Mouse (Mus musculus): ENCODE measurements at regions not wholly inside any gene's neighbourhood (a gene's known extent, or its start where the extent isn't known, plus 50 kb on each side); places are given as distances from the start of the nearest gene placed in this dataset.

GRCm38 (mm10) chr4:55143400-55143799 is 198.6 kb downstream of the Zfp462 start:
- no peak for DNase-seq
- H3K36me3 ChIP-seq (replicated peaks; ENCODE audit: insufficient read depth, low read length) = no peaks in the 10 kb centered on the region
- H3K9ac ChIP-seq (replicated peaks) = no peak overlapping the region
- no peaks in the 10 kb centered on the region for H3K9me3 ChIP-seq (ENCODE audit: low read length)
- H3K27ac ChIP-seq (ENCODE audit: low read depth) = no peak overlapping the region
- H3K4me3 ChIP-seq (ENCODE audit: low read depth, low read length) = no peak overlapping the region
- no peak overlapping the region for H3K4me2 ChIP-seq (ENCODE audit: low read depth, low read length)
- no peak for TF ChIP-seq CTCF (IDR thresholded peaks at IDR 0.05; ENCODE audit: low read depth)
- no peak for TF ChIP-seq EP300 (IDR thresholded peaks at IDR 0.05; ENCODE audit: low read depth)
- no peaks in the 10 kb centered on the region for H3K27me3 ChIP-seq (ENCODE audit: insufficient read depth, low read length)
- no peak for ATAC-seq
- H3K4me1 ChIP-seq (ENCODE audit: insufficient read depth) = peaks cover 9% of the 10 kb centered on the region; the same call in 1 of the 2 replicates

- no peak overlapping the region for H3K4me3 ChIP-seq (ENCODE audit: low read depth, low read length)
- ATAC-seq = no peak
Observed at GRCm38 (mm10) chr4:55144995-55145394, 200.1 kb downstream of the Zfp462 start.

GRCm38 (mm10) chr4:55145968-55146367 is 201.1 kb downstream of the Zfp462 start:
- H3K4me3 ChIP-seq (ENCODE audit: low read depth, low read length) = no peak overlapping the region
- H3K9me3 ChIP-seq (ENCODE audit: low read length) = no peaks in the 10 kb centered on the region
- ATAC-seq (no peak), DNase-seq (no peak)
- H3K9ac ChIP-seq (replicated peaks) = no peak overlapping the region
- no peaks in the 10 kb centered on the region for H3K27me3 ChIP-seq (ENCODE audit: insufficient read depth, low read length)
- WGBS (ENCODE audit: insufficient replicate concordance) = 75% methylated on average over 8 of the region's 8 CpGs
- peaks cover 9% of the 10 kb centered on the region; the same call in 1 of the 2 replicates for H3K4me1 ChIP-seq (ENCODE audit: insufficient read depth)
- H3K27ac ChIP-seq (ENCODE audit: low read depth) = no peak overlapping the region
- H3K4me2 ChIP-seq (ENCODE audit: low read depth, low read length) = no peak overlapping the region
- TF ChIP-seq CTCF (IDR thresholded peaks at IDR 0.05; ENCODE audit: low read depth) = no peak
- no peak for TF ChIP-seq EP300 (IDR thresholded peaks at IDR 0.05; ENCODE audit: low read depth)
- H3K36me3 ChIP-seq (replicated peaks; ENCODE audit: insufficient read depth, low read length) = no peaks in the 10 kb centered on the region

More at GRCm38 (mm10) chr4:55144995-55145394, 200.1 kb downstream of the Zfp462 start:
- H3K4me1 ChIP-seq (ENCODE audit: insufficient read depth) = peaks cover 9% of the 10 kb centered on the region; the same call in 1 of the 2 replicates
- H3K27me3 ChIP-seq (ENCODE audit: insufficient read depth, low read length) = no peaks in the 10 kb centered on the region
- 83% methylated on average over 1 of the region's 1 CpGs for WGBS (ENCODE audit: insufficient replicate concordance)
- no peak overlapping the region for H3K27ac ChIP-seq (ENCODE audit: low read depth)
- H3K9ac ChIP-seq (replicated peaks) = no peak overlapping the region
- no peaks in the 10 kb centered on the region for H3K36me3 ChIP-seq (replicated peaks; ENCODE audit: insufficient read depth, low read length)
- H3K9me3 ChIP-seq (ENCODE audit: low read length) = no peaks in the 10 kb centered on the region
- DNase-seq = no peak
- TF ChIP-seq EP300 (IDR thresholded peaks at IDR 0.05; ENCODE audit: low read depth) (no peak), CTCF (IDR thresholded peaks at IDR 0.05; ENCODE audit: low read depth) (no peak)
- H3K4me2 ChIP-seq (ENCODE audit: low read depth, low read length) = no peak overlapping the region

GRCm38 (mm10) chr4:55148380-55148779 is 201.5 kb upstream of the Rad23b start:
- H3K36me3 ChIP-seq (replicated peaks; ENCODE audit: insufficient read depth, low read length) = no peaks in the 10 kb centered on the region
- no peaks in the 10 kb centered on the region for H3K27me3 ChIP-seq (ENCODE audit: insufficient read depth, low read length)
- ATAC-seq (no peak), DNase-seq (no peak)
- no peak overlapping the region for H3K27ac ChIP-seq (ENCODE audit: low read depth)
- no peak overlapping the region for H3K4me2 ChIP-seq (ENCODE audit: low read depth, low read length)
- H3K4me3 ChIP-seq (ENCODE audit: low read depth, low read length) = no peak overlapping the region
- TF ChIP-seq EP300 (IDR thresholded peaks at IDR 0.05; ENCODE audit: low read depth) = no peak
- no peak overlapping the region for H3K9ac ChIP-seq (replicated peaks)
- WGBS (ENCODE audit: insufficient replicate concordance) = 76% methylated on average over 1 of the region's 1 CpGs
- no peaks in the 10 kb centered on the region for H3K4me1 ChIP-seq (ENCODE audit: insufficient read depth)
- no peaks in the 10 kb centered on the region for H3K9me3 ChIP-seq (ENCODE audit: low read length)

- H3K36me3 ChIP-seq (replicated peaks; ENCODE audit: insufficient read depth, low read length) = no peaks in the 10 kb centered on the region
- DNase-seq = no peak
- no peaks in the 10 kb centered on the region for H3K9me3 ChIP-seq (ENCODE audit: low read length)
- H3K27ac ChIP-seq (ENCODE audit: low read depth) = no peak overlapping the region
- no peaks in the 10 kb centered on the region for H3K4me1 ChIP-seq (ENCODE audit: insufficient read depth)
- H3K9ac ChIP-seq (replicated peaks) = no peak overlapping the region
- no peak for ATAC-seq
- H3K27me3 ChIP-seq (ENCODE audit: insufficient read depth, low read length) = no peaks in the 10 kb centered on the region
- 76% methylated on average over 3 of the region's 3 CpGs for WGBS (ENCODE audit: insufficient replicate concordance)
- TF ChIP-seq CTCF (IDR thresholded peaks at IDR 0.05; ENCODE audit: low read depth) = no peak
- TF ChIP-seq EP300 (IDR thresholded peaks at IDR 0.05; ENCODE audit: low read depth) = no peak
- H3K4me2 ChIP-seq (ENCODE audit: low read depth, low read length) = no peak overlapping the region
- no peak overlapping the region for H3K4me3 ChIP-seq (ENCODE audit: low read depth, low read length)
Observed at GRCm38 (mm10) chr4:55154556-55154955, 195.3 kb upstream of the Rad23b start.

GRCm38 (mm10) chr4:55158166-55158739 is 191.6 kb upstream of the Rad23b start:
- Histone ChIP-seq H3K4me1 (ENCODE audit: insufficient read depth) (no peaks in the 10 kb centered on the region), H3K9ac (replicated peaks) (no peak overlapping the region), H3K27me3 (ENCODE audit: insufficient read depth, low read length) (no peaks in the 10 kb centered on the region), H3K4me2 (ENCODE audit: low read depth, low read length) (no peak overlapping the region), H3K9me3 (ENCODE audit: low read length) (no peaks in the 10 kb centered on the region), H3K36me3 (replicated peaks; ENCODE audit: insufficient read depth, low read length) (no peaks in the 10 kb centered on the region), H3K4me3 (ENCODE audit: low read depth, low read length) (no peak overlapping the region), H3K27ac (ENCODE audit: low read depth) (no peak overlapping the region)
- ATAC-seq (no peak), DNase-seq (no peak)
- 80% methylated on average over 6 of the region's 6 CpGs for WGBS (ENCODE audit: insufficient replicate concordance)
- no peak for TF ChIP-seq EP300 (IDR thresholded peaks at IDR 0.05; ENCODE audit: low read depth)
- no peak for TF ChIP-seq CTCF (IDR thresholded peaks at IDR 0.05; ENCODE audit: low read depth)

GRCm38 (mm10) chr4:55166266-55166665 is 183.6 kb upstream of the Rad23b start:
- TF ChIP-seq EP300 (IDR thresholded peaks at IDR 0.05; ENCODE audit: low read depth) (no peak), CTCF (IDR thresholded peaks at IDR 0.05; ENCODE audit: low read depth) (no peak)
- no peak overlapping the region for H3K4me3 ChIP-seq (ENCODE audit: low read depth, low read length)
- 83% methylated on average over 6 of the region's 6 CpGs for WGBS (ENCODE audit: insufficient replicate concordance)
- H3K27me3 ChIP-seq (ENCODE audit: insufficient read depth, low read length) = no peaks in the 10 kb centered on the region
- no peaks in the 10 kb centered on the region for H3K9me3 ChIP-seq (ENCODE audit: low read length)
- H3K9ac ChIP-seq (replicated peaks) = no peak overlapping the region
- H3K4me1 ChIP-seq (ENCODE audit: insufficient read depth) = no peaks in the 10 kb centered on the region
- H3K27ac ChIP-seq (ENCODE audit: low read depth) = no peak overlapping the region
- no peak for DNase-seq
- H3K36me3 ChIP-seq (replicated peaks; ENCODE audit: insufficient read depth, low read length) = no peaks in the 10 kb centered on the region
- no peak overlapping the region for H3K4me2 ChIP-seq (ENCODE audit: low read depth, low read length)
- ATAC-seq = no peak

Data from liver, postnatal 0 days (tissue).